Mouse (Mus musculus) cerebellum, adult 18-20 months (tissue): ENCODE results near the gene Det1.

Experiments used
- DNase-seq, 2 experiments: peaks; one replicate each; pipeline ENCODE4 v3.0.0; 2021

The Det1 gene

GRCm38 (mm10) chr7:78846066-78846716, 872 bp downstream of the Det1 start:
- no peak for DNase-seq

DNA sequence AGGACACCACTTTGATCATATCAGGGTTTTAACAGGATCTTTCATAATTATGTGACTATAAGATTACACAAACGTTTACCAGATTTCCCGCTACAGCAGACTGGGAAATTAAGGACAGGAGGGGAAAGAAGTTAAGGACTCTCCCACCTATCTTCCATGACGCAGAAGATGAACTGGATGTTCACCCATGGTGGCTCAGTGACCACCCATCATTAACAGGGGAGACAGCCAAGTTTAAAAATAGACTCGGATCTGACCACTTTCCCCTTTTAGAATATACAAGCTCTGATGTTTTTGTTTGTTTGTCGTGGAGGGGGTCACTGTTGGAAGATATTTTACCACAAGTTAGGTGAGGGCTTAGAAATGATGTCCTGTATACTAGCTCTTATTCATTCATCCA, 5.5 kb downstream of the Det1 start:
- no peak for DNase-seq

DNA sequence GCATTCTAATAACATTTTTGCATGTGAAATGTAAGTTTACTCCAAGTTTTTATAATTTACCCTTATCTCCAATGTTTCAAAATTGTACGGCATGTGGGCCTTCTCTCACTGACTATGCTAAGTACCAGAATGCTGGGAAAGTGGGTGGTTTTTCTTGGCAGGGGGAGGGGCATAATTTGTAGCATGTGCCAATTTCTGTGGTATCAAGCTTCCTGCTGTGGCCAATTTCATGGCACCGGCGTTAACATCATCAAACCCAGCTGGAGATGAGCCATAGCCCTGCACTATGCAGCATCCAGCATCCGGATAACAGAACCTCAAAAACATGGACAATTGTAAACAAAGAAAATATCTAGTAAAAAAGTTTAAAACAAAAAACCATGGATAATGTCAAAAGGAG, 9.8 kb downstream of the Det1 start:
- no peak for DNase-seq

- no peak for DNase-seq
These were observed 11.4 kb downstream of the Det1 start for GRCm38 (mm10) chr7:78835656-78836055.

DNA sequence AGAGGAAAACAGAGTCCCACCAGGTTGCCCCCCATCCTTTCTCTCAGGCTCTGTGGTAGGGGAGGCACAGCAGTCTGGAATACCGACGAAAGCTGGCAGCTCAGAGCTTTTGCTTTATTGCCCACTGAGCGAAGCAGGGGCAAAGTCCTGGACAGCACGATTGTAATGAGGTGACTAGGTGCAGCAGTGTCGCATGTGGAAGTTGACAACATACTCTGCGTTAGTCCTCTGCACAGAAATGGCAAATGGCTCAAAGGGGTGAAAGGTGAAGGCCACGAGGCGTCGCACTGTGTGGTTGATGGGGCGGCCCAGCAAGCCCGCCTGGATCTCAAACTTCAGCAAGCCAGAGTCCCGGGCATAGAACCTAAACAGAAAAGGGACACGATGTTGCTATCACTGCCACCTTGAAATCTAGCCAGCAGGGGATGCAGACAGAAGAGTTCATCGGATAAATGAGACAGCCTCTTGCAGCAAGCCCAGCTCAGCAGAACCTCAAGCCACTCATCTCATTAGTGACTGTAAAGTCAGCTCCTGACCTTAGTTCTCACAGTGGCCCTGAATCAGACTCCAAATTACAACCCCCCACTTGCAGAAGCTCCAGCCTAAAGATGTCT, 19.2 kb downstream of the Det1 start:
- no peak for DNase-seq

GRCm38 (mm10) chr7:78826682-78827385, 20.2 kb downstream of the Det1 start:
- DNase-seq: no peak

- DNase-seq: no peak
These were observed 28.7 kb downstream of the Det1 start for GRCm38 (mm10) chr7:78818336-78818735.

GRCm38 (mm10) chr7:78814766-78815165, 32.3 kb downstream of the Det1 start:
- DNase-seq: no peak

DNA sequence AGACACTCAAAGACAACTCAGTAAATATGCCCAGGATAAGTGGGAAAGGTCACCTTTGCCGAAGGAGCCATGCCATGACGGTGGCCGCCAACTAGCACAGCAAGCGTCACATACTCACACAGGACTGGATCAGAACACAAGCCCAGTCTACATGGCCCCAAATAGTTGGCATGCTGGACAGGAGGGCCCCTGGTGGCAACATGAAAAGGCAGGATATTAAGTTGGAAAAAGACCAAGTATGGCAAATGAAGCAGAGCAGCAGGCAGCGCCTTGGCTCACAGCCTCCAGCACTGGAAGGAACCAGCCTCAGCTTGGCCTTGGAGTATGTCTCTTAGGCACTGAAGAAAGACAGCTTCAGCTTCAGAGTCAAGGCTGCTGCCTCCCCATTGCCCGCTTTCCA, 33.3 kb downstream of the Det1 start:
- peak; percentile 46 to 48 for DNase-seq

DNA sequence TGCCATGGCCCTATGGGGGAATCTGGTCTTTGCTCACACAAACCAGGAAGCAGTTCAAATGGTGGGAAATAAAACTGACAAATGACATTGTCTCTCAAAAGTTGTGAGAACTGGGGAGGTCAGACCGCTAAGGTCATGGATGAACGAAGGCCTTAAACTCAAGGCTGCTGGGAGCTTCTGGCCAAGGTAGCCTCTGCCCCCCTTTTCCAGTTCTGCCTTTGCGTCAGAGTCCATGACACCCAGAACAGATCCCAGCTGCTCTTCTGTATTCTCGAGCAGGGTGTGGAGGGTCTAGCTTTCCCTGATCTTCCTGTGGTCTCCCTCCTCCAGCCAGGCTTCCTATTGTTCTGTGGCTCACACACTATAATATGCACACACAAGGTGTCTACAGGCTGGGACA, 39.9 kb downstream of the Det1 start:
- no peak for DNase-seq

DNA sequence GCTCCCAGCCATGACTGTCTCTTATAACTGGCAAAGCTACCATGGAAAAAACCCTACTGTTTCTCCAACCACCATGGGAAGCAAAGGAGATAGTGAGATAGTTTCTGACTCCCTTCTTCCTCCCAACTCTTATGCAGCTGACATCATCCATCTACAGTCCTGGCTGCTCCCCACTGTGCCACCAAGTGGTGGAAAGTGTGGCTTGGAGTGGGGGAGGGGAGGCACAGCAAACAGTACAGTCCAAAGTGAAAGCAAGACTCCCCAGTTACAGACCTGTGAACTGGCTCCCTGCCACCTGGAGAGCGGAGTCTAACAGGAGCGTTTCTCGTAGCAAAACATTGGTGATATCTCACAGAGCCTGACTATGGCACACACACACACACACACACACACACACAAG, 43.2 kb downstream of the Det1 start:
- no peak for DNase-seq

- no peak for DNase-seq
These were observed 47.1 kb downstream of the Det1 start for GRCm38 (mm10) chr7:78799730-78800496.

GRCm38 (mm10) chr7:78797843-78798455, 49.1 kb downstream of the Det1 start:
- DNase-seq: peak in 1 of 2 experiments; percentile 26

DNA sequence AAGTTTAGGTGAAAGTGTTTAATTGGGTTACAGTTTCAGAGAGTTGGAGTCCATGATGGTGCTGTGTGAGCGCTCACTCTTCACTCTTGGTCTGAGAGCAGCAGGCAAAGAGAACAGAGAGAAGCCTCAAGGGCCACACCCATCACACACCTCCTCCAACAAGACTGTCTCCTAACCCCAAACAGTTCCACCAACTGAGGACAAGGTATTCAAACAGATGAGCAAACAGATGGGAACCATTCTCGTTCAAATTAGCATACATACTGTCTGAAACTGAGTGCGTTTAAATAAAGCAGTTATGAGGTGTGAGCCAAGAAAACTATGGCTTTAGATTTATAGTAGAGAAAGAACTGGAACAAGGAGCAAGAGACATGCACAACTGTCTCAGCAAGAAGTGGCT, 50.4 kb downstream of the Det1 start:
- DNase-seq: no peak

GRCm38 (mm10) chr7:78794571-78795092, 52.4 kb downstream of the Det1 start:
- no peak for DNase-seq

DNA sequence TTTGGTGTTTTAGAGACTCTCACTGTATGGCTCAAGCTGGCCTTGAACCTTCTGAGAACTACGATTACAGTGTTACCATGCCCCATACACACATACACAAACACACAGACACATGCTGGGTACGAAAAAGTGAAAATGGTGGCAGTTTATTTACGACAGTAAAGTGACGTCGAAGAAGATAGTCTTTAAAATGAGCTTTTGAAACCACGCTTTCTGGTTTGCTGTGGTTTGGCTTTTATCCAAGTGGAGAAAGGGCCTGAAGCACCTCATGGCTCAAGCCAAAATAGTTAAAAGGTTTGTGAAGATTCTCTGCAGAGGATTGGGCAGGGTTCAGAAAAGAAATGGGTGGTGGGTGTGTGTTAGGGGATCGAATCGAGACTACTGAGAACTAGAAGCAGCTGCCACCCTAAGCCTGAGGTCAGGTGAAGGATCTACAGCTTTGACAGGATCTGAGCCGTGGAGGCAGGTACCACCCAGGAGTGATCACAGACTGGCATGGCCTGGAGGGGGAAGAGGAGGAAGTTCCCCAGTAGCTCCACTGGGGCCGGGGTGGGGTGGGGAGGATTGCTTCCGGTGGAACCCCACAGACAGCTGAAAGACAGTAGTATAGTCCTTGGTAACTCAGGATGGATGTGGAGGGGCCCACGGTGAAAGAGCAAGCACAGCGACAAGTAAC, 53.0 kb downstream of the Det1 start:
- no peak for DNase-seq

GRCm38 (mm10) chr7:78791359-78792222, 55.5 kb downstream of the Det1 start:
- DNase-seq: peak; percentile 62

- DNase-seq: no peak
These were observed 59.2 kb downstream of the Det1 start for GRCm38 (mm10) chr7:78787793-78788380.

DNA sequence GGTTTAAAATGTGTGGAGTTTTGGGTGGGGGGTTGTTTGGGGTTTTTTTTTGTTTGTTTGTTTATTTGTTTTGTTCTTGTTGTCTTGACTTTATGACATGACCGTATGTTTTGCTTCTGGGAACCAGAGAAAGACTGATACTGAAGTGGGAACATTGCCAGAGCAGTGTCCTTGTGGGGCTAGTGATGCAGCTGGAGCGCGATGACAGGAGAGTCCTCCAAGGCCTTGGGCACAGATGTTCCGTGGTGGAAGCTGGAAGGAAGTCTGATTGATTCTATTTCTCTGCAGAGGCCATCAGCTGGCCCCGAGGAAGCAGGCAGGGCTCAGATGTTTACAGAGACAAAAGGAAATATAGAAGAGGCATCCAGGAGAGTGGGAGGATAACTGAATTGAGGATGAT, 61.2 kb downstream of the Det1 start:
- no peak for DNase-seq

- peak; percentile 88 to 90 for DNase-seq
These were observed 64.2 kb downstream of the Det1 start, which contains the start of the genes Mrps11 and Mrpl46 for GRCm38 (mm10) chr7:78782639-78783581. Gene Mrps11 (plus strand): TSS chr7:78783119. Gene Mrpl46 (minus strand): TSS chr7:78783531.
